Mouse (Mus musculus): ENCODE measurements around the gene Coq9. TPM values are rescaled to one million over a fixed set of nuclear protein-coding genes. Genes with fewer than 3 reads are reported as not detected.

Coq9 gene
- total RNA-seq, 1 experiment = 42.9 TPM

GRCm38 (mm10) chr8:94804546-94805340, 33.4 kb upstream of the Coq9 start:
- no peak for DNase-seq (ENCODE audit: low read depth, low spot score)
- Histone ChIP-seq H3K27ac (ENCODE audit: insufficient read depth, low read depth, low read length, poor library complexity, severe bottlenecking) (no peak overlapping the region), H3K4me3 (ENCODE audit: insufficient read depth in 1 of 2, low read depth in 1 of 2, low read length in 2 of 2, poor library complexity in 1 of 2, severe bottlenecking in 1 of 2) (no peak overlapping the region), H3K9ac (ENCODE audit: insufficient read depth, low read depth, low read length, poor library complexity, severe bottlenecking) (no peak overlapping the region), H3K9me3 (ENCODE audit: control insufficient read depth, insufficient read depth, low read depth, low read length) (no peaks in the 10 kb centered on the region), H3K36me3 (ENCODE audit: control insufficient read depth, insufficient read depth, low read length, poor library complexity, severe bottlenecking) (no peaks in the 10 kb centered on the region), H3K4me1 (ENCODE audit: control insufficient read depth in 2 of 2, insufficient read depth in 2 of 2, low read length in 2 of 2, poor library complexity in 1 of 2) (peaks cover 0 to 2% of the 10 kb centered on the region in 2 experiments; a peak in 1 of 4 replicates)
- in situ Hi-C loops (cut with MboI; ENCODE audit: low sequenced_read_pairs in 2 of 2, unreplicated experiment in 2 of 2) = loop anchor here (5.0 to 10.0 kb wide), 2 partner anchors 100 to 102 kb away; no protein-coding TSS in a partner anchor
- TF ChIP-seq MAFK (IDR thresholded peaks at IDR 0.05; ENCODE audit: insufficient read depth, low read depth, low read length) (no peak), ZNF384 (IDR thresholded peaks at IDR 0.05; ENCODE audit: low read depth, low read length) (no peak)

- Histone ChIP-seq H3K27ac (ENCODE audit: insufficient read depth, low read depth, low read length, poor library complexity, severe bottlenecking) (no peak overlapping the region), H3K4me3 (ENCODE audit: insufficient read depth in 1 of 2, low read depth in 1 of 2, low read length in 2 of 2, poor library complexity in 1 of 2, severe bottlenecking in 1 of 2) (no peak overlapping the region), H3K36me3 (ENCODE audit: control insufficient read depth, insufficient read depth, low read length, poor library complexity, severe bottlenecking) (no peaks in the 10 kb centered on the region), H3K4me1 (ENCODE audit: control insufficient read depth in 2 of 2, insufficient read depth in 2 of 2, low read length in 2 of 2, poor library complexity in 1 of 2) (no peaks in the 10 kb centered on the region; a peak in 1 of 4 replicates), H3K9ac (ENCODE audit: insufficient read depth, low read depth, low read length, poor library complexity, severe bottlenecking) (no peak overlapping the region), H3K9me3 (ENCODE audit: control insufficient read depth, insufficient read depth, low read depth, low read length) (no peaks in the 10 kb centered on the region)
- TF ChIP-seq HCFC1 (IDR thresholded peaks at IDR 0.05; ENCODE audit: borderline replicate concordance, insufficient read depth, low read length) = no peak
- no peak for TF ChIP-seq ZC3H11A (IDR thresholded peaks at IDR 0.05; ENCODE audit: borderline replicate concordance, low read depth, low read length)
- TF ChIP-seq MAFK (IDR thresholded peaks at IDR 0.05; ENCODE audit: insufficient read depth, low read depth, low read length) = no peak
- TF ChIP-seq CHD2 (IDR thresholded peaks at IDR 0.05; ENCODE audit: low read depth, low read length) = no peak
- TF ChIP-seq ZNF384 (IDR thresholded peaks at IDR 0.05; ENCODE audit: low read depth, low read length) = no peak
- in situ Hi-C loops (cut with MboI; ENCODE audit: low sequenced_read_pairs in 2 of 2, unreplicated experiment in 2 of 2) = loop anchor here (5.0 to 10.0 kb wide), 2 partner anchors 101 to 104 kb away; no protein-coding TSS in a partner anchor
- no peak for DNase-seq (ENCODE audit: low read depth, low spot score)
These were observed 32.3 kb upstream of the Coq9 start for GRCm38 (mm10) chr8:94805811-94806210.

- Histone ChIP-seq H3K4me3 (ENCODE audit: insufficient read depth in 1 of 2, low read depth in 1 of 2, low read length in 2 of 2, poor library complexity in 1 of 2, severe bottlenecking in 1 of 2) (no peak overlapping the region), H3K4me1 (ENCODE audit: control insufficient read depth in 2 of 2, insufficient read depth in 2 of 2, low read length in 2 of 2, poor library complexity in 1 of 2) (no peaks in the 10 kb centered on the region), H3K9me3 (ENCODE audit: control insufficient read depth, insufficient read depth, low read depth, low read length) (no peaks in the 10 kb centered on the region), H3K27ac (ENCODE audit: insufficient read depth, low read depth, low read length, poor library complexity, severe bottlenecking) (no peak overlapping the region), H3K9ac (ENCODE audit: insufficient read depth, low read depth, low read length, poor library complexity, severe bottlenecking) (no peak overlapping the region), H3K36me3 (ENCODE audit: control insufficient read depth, insufficient read depth, low read length, poor library complexity, severe bottlenecking) (no peaks in the 10 kb centered on the region)
- in situ Hi-C loops (cut with MboI; ENCODE audit: low sequenced_read_pairs in 2 of 2, unreplicated experiment in 2 of 2) = loop anchor here (5.0 to 10.0 kb wide), 2 partner anchors 103 to 105 kb away; no protein-coding TSS in a partner anchor
- TF ChIP-seq ZC3H11A (IDR thresholded peaks at IDR 0.05; ENCODE audit: borderline replicate concordance, low read depth, low read length) (no peak), HCFC1 (IDR thresholded peaks at IDR 0.05; ENCODE audit: borderline replicate concordance, insufficient read depth, low read length) (no peak), CHD2 (IDR thresholded peaks at IDR 0.05; ENCODE audit: low read depth, low read length) (no peak)
- no peak for DNase-seq (ENCODE audit: low read depth, low spot score)
These were observed 30.6 kb upstream of the Coq9 start for GRCm38 (mm10) chr8:94807506-94807905.

GRCm38 (mm10) chr8:94808372-94808771, 29.7 kb upstream of the Coq9 start:
- Histone ChIP-seq H3K27ac (ENCODE audit: insufficient read depth, low read depth, low read length, poor library complexity, severe bottlenecking) (no peak overlapping the region), H3K4me1 (ENCODE audit: control insufficient read depth in 2 of 2, insufficient read depth in 2 of 2, low read length in 2 of 2, poor library complexity in 1 of 2) (no peaks in the 10 kb centered on the region), H3K9me3 (ENCODE audit: control insufficient read depth, insufficient read depth, low read depth, low read length) (no peaks in the 10 kb centered on the region), H3K9ac (ENCODE audit: insufficient read depth, low read depth, low read length, poor library complexity, severe bottlenecking) (no peak overlapping the region), H3K4me3 (ENCODE audit: insufficient read depth in 1 of 2, low read depth in 1 of 2, low read length in 2 of 2, poor library complexity in 1 of 2, severe bottlenecking in 1 of 2) (no peak overlapping the region), H3K36me3 (ENCODE audit: control insufficient read depth, insufficient read depth, low read length, poor library complexity, severe bottlenecking) (no peaks in the 10 kb centered on the region)
- in situ Hi-C loops (cut with MboI; ENCODE audit: low sequenced_read_pairs in 2 of 2, unreplicated experiment in 2 of 2) = loop anchor here (5.0 to 10.0 kb wide), 2 partner anchors 104 to 106 kb away; no protein-coding TSS in a partner anchor
- TF ChIP-seq ZNF384 (IDR thresholded peaks at IDR 0.05; ENCODE audit: low read depth, low read length) = no peak
- DNase-seq (ENCODE audit: low read depth, low spot score) = no peak

GRCm38 (mm10) chr8:94810153-94810552, 28.0 kb upstream of the Coq9 start, which contains the start of gene Ccl17:
Gene Ccl17, plus strand, starts transcription at chr8:94810453.
- no peaks in the 10 kb centered on the region for H3K36me3 ChIP-seq (ENCODE audit: control insufficient read depth, insufficient read depth, low read length, poor library complexity, severe bottlenecking)
- no peaks in the 10 kb centered on the region for H3K4me1 ChIP-seq (ENCODE audit: control insufficient read depth in 2 of 2, insufficient read depth in 2 of 2, low read length in 2 of 2, poor library complexity in 1 of 2)
- TF ChIP-seq HCFC1 (IDR thresholded peaks at IDR 0.05; ENCODE audit: borderline replicate concordance, insufficient read depth, low read length) (no peak), ZNF384 (IDR thresholded peaks at IDR 0.05; ENCODE audit: low read depth, low read length) (no peak), CHD2 (IDR thresholded peaks at IDR 0.05; ENCODE audit: low read depth, low read length) (no peak), MAFK (IDR thresholded peaks at IDR 0.05; ENCODE audit: insufficient read depth, low read depth, low read length) (no peak), ZC3H11A (IDR thresholded peaks at IDR 0.05; ENCODE audit: borderline replicate concordance, low read depth, low read length) (no peak)
- no peak within 1 kb of the TSS for H3K27ac ChIP-seq (ENCODE audit: insufficient read depth, low read depth, low read length, poor library complexity, severe bottlenecking)
- DNase-seq (ENCODE audit: low read depth, low spot score) = no peak
- H3K9ac ChIP-seq (ENCODE audit: insufficient read depth, low read depth, low read length, poor library complexity, severe bottlenecking) = no peak within 1 kb of the TSS
- no peak within 1 kb of the TSS for H3K4me3 ChIP-seq (ENCODE audit: insufficient read depth in 1 of 2, low read depth in 1 of 2, low read length in 2 of 2, poor library complexity in 1 of 2, severe bottlenecking in 1 of 2)
- in situ Hi-C loops (cut with MboI; ENCODE audit: low sequenced_read_pairs in 2 of 2, unreplicated experiment in 2 of 2) = no loop called here
- H3K9me3 ChIP-seq (ENCODE audit: control insufficient read depth, insufficient read depth, low read depth, low read length) = no peaks in the 10 kb centered on the region

All from ES-E14 (cell line).